Mouse (Mus musculus) G1E (cell line): Measurements from ENCODE around the gene Krt42.

Experiments used
- CTCF ChIP-seq: IDR thresholded peaks from 2 replicates; pipeline ENCODE4 v1.5.1; 2012; ENCODE audit warnings: low read depth, low read length, inconsistent platforms, mixed read lengths
- TAL1 ChIP-seq: conservative IDR thresholded peaks from 2 replicates; pipeline ENCODE4 v1.6.1; 2012; ENCODE audit warnings: low read depth, low read length, inconsistent platforms, mixed read lengths

DNA sequence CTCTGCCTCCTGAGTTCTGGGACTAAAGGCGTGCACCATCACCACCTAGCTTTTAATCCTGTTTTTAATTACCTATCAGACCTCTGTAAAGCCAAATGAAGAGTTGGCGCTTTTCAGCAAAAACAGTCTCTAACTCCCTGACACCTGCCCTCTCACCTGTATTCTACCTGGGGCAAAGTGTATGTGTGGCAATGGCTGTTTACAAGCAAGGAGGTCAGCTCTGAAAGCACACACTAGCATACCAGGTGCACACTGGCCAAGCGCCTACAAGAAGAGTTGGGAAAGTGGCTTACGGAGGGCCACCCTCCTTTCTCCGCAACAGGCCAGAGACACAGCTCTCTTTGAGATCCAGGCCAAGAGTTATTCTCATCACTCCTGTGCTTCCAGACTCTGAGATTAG is 45.8 kb upstream of the Krt42 start:
- no peak for TF ChIP-seq TAL1
- no peak for TF ChIP-seq CTCF
